Mouse (Mus musculus): Measurements from ENCODE around the gene Plcg2.

Plcg2 gene

GRCm38 (mm10) chr8:117485316-117485715, 12.8 kb upstream of the Plcg2 start:
- DNase-seq (ENCODE audit: low spot score): no peak

- DNase-seq (ENCODE audit: low spot score): no peak
Measured at GRCm38 (mm10) chr8:117488246-117489005, 9.7 kb upstream of the Plcg2 start.

GRCm38 (mm10) chr8:117493543-117493942, 4.5 kb upstream of the Plcg2 start:
- no peak for DNase-seq (ENCODE audit: low spot score)

- no peak for DNase-seq (ENCODE audit: low spot score)
Measured at GRCm38 (mm10) chr8:117494874-117495273, 3.2 kb upstream of the Plcg2 start.

- DNase-seq (ENCODE audit: low spot score): no peak
Measured at GRCm38 (mm10) chr8:117498915-117499540, 937 bp downstream of the Plcg2 start.

GRCm38 (mm10) chr8:117500232-117500823, 2.2 kb downstream of the Plcg2 start:
- DNase-seq (ENCODE audit: low spot score): no peak

- no peak for DNase-seq (ENCODE audit: low spot score)
Measured at GRCm38 (mm10) chr8:117501323-117501722, 3.2 kb downstream of the Plcg2 start.

- DNase-seq (ENCODE audit: low spot score): no peak
Measured at GRCm38 (mm10) chr8:117503405-117504069, 5.4 kb downstream of the Plcg2 start.

- no peak for DNase-seq (ENCODE audit: low spot score)
Measured at GRCm38 (mm10) chr8:117507703-117508102, 9.6 kb downstream of the Plcg2 start.

- DNase-seq (ENCODE audit: low spot score): no peak
Measured at GRCm38 (mm10) chr8:117516876-117517565, 18.9 kb downstream of the Plcg2 start.

GRCm38 (mm10) chr8:117517861-117518260, 19.8 kb downstream of the Plcg2 start:
- no peak for DNase-seq (ENCODE audit: low spot score)

- no peak for DNase-seq (ENCODE audit: low spot score)
Measured at GRCm38 (mm10) chr8:117518873-117519272, 20.8 kb downstream of the Plcg2 start.

- no peak for DNase-seq (ENCODE audit: low spot score)
Measured at GRCm38 (mm10) chr8:117526185-117526584, 28.1 kb downstream of the Plcg2 start.

GRCm38 (mm10) chr8:117527983-117528382, 29.9 kb downstream of the Plcg2 start:
- no peak for DNase-seq (ENCODE audit: low spot score)

GRCm38 (mm10) chr8:117529177-117529576, 31.1 kb downstream of the Plcg2 start:
- no peak for DNase-seq (ENCODE audit: low spot score)

GRCm38 (mm10) chr8:117532381-117532972, 34.4 kb downstream of the Plcg2 start:
- no peak for DNase-seq (ENCODE audit: low spot score)

GRCm38 (mm10) chr8:117536862-117537261, 38.8 kb downstream of the Plcg2 start:
- no peak for DNase-seq (ENCODE audit: low spot score)

GRCm38 (mm10) chr8:117537751-117538150, 39.7 kb downstream of the Plcg2 start:
- DNase-seq (ENCODE audit: low spot score): no peak

- DNase-seq (ENCODE audit: low spot score): no peak
Measured at GRCm38 (mm10) chr8:117542951-117543350, 44.9 kb downstream of the Plcg2 start.

- no peak for DNase-seq (ENCODE audit: low spot score)
Measured at GRCm38 (mm10) chr8:117543789-117544188, 45.7 kb downstream of the Plcg2 start.

- DNase-seq (ENCODE audit: low spot score): no peak
Measured at GRCm38 (mm10) chr8:117545043-117545442, 47.0 kb downstream of the Plcg2 start.

- DNase-seq (ENCODE audit: low spot score): no peak
Measured at GRCm38 (mm10) chr8:117546386-117546785, 48.3 kb downstream of the Plcg2 start.

Measured in ovary, adult 18-20 months (tissue).